Mouse (Mus musculus): ENCODE data around the gene A4galt. TPM values are rescaled to one million over a fixed set of nuclear protein-coding genes. Genes with fewer than 3 reads are reported as not detected.
"Not testable (repeated sequence)": the region's sequence is repeated elsewhere in the genome, so short reads cannot be mapped to it uniquely, and the experiment has no call there.

The A4galt gene
- total RNA-seq (2021): 1 to 10 TPM; 3.0 TPM

DNA sequence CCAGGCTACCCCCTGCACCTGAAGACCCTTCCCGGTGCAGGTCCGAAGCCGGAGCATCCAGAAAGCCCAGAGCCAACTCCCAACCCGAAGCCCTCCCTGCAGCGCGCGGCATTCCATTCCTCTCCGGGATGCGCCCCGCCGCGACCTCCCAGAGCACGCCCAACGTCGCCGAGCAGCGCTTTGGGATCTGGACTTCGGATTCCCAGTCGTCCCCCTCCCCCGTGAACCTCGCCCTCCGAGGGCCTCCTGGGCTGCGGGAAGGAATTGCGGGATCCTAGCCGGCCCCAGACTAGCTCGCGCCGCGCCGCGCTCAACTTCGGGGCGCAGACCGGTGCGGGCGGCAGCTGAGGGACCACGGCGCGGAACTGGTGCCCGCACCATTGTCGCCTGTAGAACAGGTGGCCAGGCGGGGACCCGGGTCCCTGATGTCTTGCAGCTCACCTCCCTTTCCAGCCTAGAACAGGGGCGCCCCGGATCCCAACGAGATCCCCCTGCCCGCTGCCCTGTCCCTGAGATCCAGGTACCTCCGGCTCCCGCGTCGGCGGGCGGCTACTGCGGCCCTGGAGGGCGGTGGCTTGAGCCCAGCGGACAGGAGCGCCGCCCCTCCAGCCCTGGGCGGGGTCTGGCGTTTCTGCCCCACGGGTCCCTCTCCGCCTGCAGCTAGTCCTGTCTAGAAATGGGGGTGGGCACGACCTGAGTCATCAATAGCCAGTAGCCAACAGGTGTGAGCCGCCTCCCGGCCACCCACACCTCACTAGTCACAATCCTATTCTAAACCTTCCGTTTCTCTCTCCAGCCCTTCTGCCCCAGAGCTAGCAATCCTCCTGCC, at the start of gene A4galt:
Gene A4galt, minus strand, starts transcription at position 599 of the 829 bp plus-strand sequence.
- DNase-seq (ENCODE audit: extremely low spot score in 1 of 2, low spot score in 2 of 2): peak in 1 of 2 experiments; percentile 78
- intact Hi-C loops (cut with DNase I): no loop called here

DNA sequence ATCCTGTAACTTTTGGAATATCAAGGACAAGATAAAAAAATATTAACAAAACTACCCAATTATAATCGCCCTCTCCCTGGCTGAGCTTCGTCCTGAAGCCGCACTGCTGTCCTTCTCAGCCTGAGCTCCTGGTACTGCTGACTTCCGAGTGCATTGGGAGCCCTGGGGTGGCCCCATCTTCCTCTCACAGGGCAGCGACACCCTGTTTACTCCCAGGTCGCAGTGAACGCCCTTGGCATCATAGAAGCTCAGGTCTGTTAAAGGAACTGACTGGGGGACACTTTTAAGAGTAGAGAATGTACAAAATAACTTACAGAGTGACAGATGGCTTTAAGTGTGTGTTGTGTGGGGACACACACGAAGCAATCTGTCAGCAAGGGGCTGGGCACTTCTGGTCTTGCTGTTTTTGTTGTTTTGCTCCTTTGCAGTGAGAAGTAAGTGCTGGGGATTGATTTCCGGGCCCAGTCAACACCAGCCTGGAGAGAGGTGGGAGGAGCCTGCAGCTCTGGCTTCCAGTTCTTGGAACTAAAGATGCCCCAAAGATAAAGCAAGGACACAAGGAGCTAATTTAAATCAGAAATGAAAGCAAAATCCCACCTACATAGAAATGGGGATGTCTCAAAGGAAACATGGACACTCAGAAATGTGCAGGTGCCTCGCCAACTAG, 48.5 kb upstream of the A4galt start:
- intact Hi-C loops (cut with DNase I): no loop called here
- DNase-seq (ENCODE audit: extremely low spot score in 1 of 2, low spot score in 2 of 2): no peak

GRCm38 (mm10) chr15:83299450-83299849, 47.9 kb upstream of the A4galt start:
- intact Hi-C loops (cut with DNase I): no loop called here
- DNase-seq (ENCODE audit: extremely low spot score in 1 of 2, low spot score in 2 of 2): no peak

GRCm38 (mm10) chr15:83298810-83299209, 47.2 kb upstream of the A4galt start:
- no peak for DNase-seq (ENCODE audit: extremely low spot score in 1 of 2, low spot score in 2 of 2)
- intact Hi-C loops (cut with DNase I): no loop called here

- no peak for DNase-seq (ENCODE audit: extremely low spot score in 1 of 2, low spot score in 2 of 2)
- intact Hi-C loops (cut with DNase I): no loop called here
Measured at GRCm38 (mm10) chr15:83298313-83298712, 46.7 kb upstream of the A4galt start.

GRCm38 (mm10) chr15:83296771-83297311, 45.3 kb upstream of the A4galt start:
- DNase-seq (ENCODE audit: extremely low spot score in 1 of 2, low spot score in 2 of 2): no peak
- intact Hi-C loops (cut with DNase I): no loop called here

- no peak for DNase-seq (ENCODE audit: extremely low spot score in 1 of 2, low spot score in 2 of 2)
- intact Hi-C loops (cut with DNase I): no loop called here
Measured at GRCm38 (mm10) chr15:83296050-83296449, 44.5 kb upstream of the A4galt start.

GRCm38 (mm10) chr15:83294954-83295353, 43.4 kb upstream of the A4galt start:
- no peak for DNase-seq (ENCODE audit: extremely low spot score in 1 of 2, low spot score in 2 of 2)
- intact Hi-C loops (cut with DNase I): no loop called here

- peak in 1 of 2 experiments; percentile 67 for DNase-seq (ENCODE audit: extremely low spot score in 1 of 2, low spot score in 2 of 2)
- intact Hi-C loops (cut with DNase I): no loop called here
Measured at GRCm38 (mm10) chr15:83293706-83294645, 42.4 kb upstream of the A4galt start.

DNA sequence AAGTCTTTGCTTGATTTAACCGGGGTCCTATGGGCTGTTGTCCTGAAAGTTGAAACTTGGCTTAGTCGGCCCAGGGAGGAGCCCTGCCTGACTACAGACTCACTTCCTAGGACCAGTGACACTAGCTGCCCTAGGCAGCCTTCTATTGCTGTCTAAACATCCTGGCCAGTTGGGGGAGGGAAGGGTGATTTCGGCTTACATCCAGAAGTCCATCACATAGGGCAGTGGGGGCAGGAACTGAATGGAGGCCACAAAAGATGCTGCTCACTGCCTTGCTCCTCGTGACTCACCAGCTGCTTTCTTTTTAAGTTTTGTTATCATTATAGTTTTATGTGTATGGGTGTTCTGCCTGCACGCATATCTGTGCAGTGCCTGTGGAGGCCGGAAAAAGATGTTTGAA, 41.6 kb upstream of the A4galt start:
- intact Hi-C loops (cut with DNase I): no loop called here
- peak in 1 of 2 experiments; percentile 48 for DNase-seq (ENCODE audit: extremely low spot score in 1 of 2, low spot score in 2 of 2)

- intact Hi-C loops (cut with DNase I): no loop called here
Measured at GRCm38 (mm10) chr15:83292261-83293056, 40.9 kb upstream of the A4galt start.

GRCm38 (mm10) chr15:83290899-83291298, 39.3 kb upstream of the A4galt start:
- DNase-seq (ENCODE audit: extremely low spot score in 1 of 2, low spot score in 2 of 2): no peak
- intact Hi-C loops (cut with DNase I): no loop called here

More at GRCm38 (mm10) chr15:83292261-83293056, 40.9 kb upstream of the A4galt start:
- no peak for DNase-seq (ENCODE audit: extremely low spot score in 1 of 2, low spot score in 2 of 2)

DNA sequence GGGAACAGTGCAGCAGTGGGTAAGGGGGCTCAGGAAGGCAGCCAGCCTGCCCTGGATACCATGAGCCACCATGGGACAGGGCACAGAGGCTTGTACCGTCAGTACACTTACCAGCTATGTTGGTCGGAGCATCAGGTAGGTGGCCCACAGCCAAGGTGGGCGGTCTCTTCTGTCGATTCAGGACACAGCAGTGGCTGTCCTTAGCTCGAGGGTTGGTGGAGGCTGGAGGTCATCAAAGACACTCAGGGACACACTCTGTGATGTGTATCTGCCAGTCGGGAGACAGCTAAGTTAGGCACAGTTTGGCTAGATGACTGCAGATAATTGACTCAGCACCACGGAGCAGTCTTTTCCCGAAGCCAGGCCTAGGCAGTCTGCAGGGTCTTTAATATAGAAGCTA, 33.3 kb upstream of the A4galt start:
- no peak for DNase-seq (ENCODE audit: extremely low spot score in 1 of 2, low spot score in 2 of 2)
- intact Hi-C loops (cut with DNase I): no loop called here

DNA sequence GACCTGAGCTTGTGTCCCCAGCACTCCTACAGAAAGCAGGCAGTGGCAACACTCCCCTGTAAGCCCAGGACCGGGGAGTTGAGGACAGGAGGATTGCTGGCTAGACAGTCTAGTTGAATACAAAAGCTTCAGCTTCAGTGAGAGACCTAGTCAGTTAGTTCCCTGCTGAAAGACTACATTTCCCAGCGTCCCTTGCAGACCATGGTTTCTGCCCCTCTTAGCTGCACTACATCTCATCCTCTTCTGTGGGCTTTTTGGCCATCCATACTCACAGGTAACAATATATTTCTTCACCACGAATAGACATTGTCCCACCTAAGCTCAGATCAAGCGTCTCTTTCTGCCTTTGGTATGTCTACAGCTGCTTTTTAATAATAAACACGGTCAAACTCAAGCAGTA, 30.8 kb upstream of the A4galt start:
- no peak for DNase-seq (ENCODE audit: extremely low spot score in 1 of 2, low spot score in 2 of 2)
- intact Hi-C loops (cut with DNase I): no loop called here

DNA sequence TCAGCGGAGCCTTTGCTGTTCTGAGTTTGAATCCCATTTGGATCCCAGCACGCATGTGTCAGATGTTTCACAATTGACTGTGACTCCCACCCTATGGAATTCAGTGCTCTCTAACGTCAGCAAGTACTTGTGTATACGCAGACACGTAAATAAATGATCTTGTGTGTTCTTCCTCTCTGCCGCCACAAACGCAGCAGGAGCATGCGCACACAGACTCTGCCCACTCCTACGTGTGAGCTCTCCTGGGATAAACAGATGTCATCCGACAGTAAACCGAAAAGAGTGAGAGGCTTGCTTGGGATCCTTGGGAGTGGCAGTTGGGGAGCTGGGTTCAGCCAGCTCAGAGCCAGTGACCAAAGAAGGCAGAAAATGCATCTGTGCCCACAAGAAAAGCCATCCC, 29.7 kb upstream of the A4galt start:
- no peak for DNase-seq (ENCODE audit: extremely low spot score in 1 of 2, low spot score in 2 of 2)
- intact Hi-C loops (cut with DNase I): no loop called here

DNA sequence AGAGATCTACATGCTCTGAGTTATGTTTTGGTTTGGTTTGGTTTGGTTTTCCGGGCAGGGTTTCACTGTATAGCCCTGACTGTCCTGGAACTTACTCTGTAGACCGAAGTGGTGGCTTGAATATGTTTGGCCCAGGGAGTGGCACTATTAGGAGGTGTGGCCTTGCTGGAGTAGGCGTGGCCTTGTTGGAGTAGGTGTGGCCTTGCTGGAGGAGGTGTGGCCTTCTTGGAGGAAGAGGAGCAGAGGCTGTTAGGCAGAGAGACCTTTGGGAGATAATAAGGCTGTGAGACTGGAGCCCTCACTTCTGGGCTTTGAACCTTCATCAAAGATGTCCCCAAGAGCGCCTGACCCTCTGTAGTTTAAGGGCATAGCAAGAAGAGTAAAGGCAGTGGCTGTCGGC, 27.0 kb upstream of the A4galt start:
- intact Hi-C loops (cut with DNase I): no loop called here
- DNase-seq (ENCODE audit: extremely low spot score in 1 of 2, low spot score in 2 of 2): no peak

DNA sequence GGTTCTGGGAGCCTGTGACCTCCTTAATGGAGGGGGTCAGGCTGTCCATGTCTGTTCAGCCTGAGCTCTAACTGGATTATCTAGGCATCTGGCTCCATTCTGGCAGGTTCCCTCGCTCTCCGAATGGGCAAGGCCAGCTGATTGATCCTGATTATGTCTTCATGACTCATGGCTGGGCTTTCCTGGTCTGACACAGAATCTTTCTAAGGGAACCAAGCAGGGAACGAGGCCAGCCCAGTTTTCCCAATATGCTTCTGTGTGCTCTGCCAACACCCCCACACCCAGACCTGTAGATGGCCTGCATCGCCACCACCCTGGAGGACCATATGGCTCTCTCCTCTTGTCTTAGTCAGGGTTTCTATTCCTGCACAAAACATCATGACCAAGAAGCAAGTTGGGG, 25.9 kb upstream of the A4galt start:
- peak in 1 of 2 experiments; percentile 35 for DNase-seq (ENCODE audit: extremely low spot score in 1 of 2, low spot score in 2 of 2)
- intact Hi-C loops (cut with DNase I): no loop called here

DNA sequence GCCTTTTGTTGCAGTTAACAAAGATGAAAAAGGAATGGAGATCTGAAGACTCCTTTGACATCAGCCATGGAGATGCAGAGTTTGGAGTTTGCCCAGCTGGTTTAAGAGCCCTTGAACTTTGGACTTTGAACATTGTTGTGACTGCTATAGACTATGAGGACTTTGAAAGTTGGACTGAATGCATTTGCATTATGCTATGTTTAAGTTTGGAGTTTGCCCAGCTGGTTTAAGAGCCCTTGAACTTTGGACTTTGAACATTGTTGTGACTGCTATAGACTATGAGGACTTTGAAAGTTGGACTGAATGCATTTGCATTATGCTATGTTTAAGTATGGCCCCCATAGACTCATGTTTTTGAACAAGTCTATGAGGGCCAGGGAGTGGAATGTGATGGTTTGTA, 22.7 kb upstream of the A4galt start:
- intact Hi-C loops (cut with DNase I); DNase-seq (ENCODE audit: extremely low spot score in 1 of 2, low spot score in 2 of 2): not testable (repeated sequence)
